Mouse (Mus musculus) layer of hippocampus, adult 9-10 months (tissue): ENCODE results near the gene Comtd1.
A peak's percentile ranks its signal among the peaks of the same experiment; 100 is the strongest.

Experiments
- DNase-seq: peaks from one replicate; pipeline ENCODE4 v3.0.0; 2022; ENCODE audit warnings: low spot score

Comtd1 gene

DNA sequence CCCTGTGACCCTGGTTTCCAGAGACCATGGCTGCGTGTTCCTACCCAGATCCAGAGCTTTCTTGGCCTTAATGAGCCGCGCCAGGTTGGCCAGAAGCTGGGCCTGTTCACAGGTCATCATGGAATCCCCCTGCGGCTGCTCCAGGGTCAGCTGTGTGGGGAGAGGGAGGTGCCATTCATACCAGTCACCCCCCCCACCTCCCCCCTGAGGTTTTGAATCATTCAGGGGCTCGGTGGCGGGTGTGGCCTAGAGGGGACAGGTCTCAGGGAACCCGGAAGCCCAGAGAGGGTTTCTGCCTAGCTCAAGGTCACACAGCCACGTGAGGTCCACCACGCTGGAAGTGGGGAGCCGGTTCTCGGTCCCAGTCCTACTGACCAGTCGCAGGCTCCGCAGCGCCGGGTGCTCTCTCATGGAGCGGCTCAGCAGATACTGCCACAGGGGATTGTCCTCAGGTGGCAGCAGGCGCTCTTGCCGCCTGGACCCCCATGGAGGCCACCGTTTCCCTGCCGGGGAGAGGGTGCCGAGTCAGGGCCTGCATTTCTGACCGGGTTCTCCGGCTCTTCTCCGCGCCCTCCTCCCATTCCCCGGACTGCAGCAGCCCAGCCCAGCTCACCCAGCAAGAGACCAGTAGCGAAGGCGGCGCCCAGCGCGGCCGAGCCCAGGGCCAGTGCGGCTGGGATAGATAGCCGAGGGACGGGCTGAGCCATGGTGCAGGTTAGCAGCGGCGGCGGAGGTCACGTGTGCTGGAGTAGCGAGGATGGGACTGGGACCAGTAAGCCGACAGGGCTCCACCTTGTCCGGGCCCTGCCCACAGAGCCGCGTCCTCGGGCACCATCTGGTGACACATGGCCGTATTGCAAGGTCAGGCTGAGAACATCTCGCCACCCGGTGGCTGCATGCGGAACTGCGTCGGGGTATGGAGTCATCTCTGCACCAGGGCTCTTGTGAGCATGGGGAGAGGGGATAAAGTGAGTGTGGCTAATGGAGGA lies at the start of gene Comtd1:
Gene Comtd1 (minus strand): TSS at position 812 of the 989 bp plus-strand sequence.
- DNase-seq, result peak; percentile 95

DNA sequence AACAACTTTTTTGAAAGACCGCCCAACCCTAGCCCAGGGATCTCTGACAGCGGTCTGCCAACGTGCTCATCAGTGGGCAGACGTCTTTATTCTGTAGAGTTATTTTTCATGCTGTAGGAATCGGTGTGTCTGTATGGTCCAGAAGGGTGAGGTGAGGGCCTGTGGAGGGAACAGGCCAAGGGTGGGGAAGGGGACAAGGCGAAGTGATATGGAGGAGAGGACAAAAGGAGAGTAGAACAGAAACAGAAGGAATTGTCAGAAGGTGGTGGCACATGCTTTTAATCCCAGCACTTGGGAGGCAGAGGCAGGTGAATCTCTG lies 43.5 kb upstream of the Comtd1 start:
- DNase-seq, result no peak

DNA sequence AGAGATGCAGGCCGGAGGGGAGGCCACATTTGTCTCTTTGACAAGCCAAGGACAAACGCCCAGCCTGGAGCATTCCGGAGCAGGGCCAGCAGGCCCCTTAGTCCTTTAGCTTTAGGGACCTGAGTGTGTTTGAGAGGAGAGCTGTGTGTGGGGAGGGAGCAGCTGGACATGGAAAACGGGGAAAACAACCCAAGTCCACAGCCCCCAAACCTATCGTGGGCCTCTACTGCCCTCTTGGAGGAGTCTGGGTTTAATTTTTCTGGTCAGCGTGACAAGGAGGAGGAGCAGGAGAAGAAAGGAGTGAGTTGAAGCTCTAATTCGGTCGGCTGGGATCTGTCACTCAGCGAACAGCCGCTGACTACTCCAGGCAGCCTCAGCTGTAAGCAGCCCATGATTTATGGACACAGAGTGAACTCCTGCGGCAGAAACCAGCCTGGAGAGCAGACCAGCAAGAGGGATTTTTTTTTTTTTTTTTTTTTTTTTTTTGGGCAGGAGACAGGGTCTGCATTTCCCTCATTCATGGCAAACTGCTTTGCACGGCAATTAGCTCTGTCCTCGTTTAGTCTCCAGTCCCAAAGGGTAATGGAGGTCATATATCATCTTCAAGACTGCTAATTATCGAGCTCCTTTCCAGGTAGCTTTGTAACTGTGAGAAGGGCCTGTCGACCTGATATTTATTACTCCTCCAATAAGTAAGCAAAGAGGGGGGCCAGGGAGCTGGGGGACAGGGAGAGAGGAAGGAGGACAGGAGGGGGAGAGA lies 43.0 kb upstream of the Comtd1 start:
- DNase-seq, result no peak

DNA sequence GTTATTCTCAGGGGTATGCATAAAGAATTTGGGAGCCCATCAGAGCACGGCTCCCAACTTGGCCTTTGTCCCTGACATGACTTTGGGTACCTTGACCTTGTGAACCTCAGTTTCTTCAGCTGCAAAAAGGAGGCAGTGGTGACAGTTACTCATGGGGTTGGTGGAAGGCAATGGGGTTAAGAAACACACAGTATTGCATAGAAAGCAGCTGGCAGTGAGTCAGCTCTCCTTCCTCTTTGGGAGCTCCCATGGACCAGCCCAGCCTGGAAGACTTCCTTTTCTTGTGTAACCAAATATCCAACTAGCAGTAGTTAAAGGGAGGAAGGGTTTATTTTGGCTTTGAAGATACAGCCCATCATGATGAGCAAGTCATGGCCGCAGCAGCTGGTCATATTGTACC lies 41.7 kb upstream of the Comtd1 start:
- DNase-seq, result no peak

DNA sequence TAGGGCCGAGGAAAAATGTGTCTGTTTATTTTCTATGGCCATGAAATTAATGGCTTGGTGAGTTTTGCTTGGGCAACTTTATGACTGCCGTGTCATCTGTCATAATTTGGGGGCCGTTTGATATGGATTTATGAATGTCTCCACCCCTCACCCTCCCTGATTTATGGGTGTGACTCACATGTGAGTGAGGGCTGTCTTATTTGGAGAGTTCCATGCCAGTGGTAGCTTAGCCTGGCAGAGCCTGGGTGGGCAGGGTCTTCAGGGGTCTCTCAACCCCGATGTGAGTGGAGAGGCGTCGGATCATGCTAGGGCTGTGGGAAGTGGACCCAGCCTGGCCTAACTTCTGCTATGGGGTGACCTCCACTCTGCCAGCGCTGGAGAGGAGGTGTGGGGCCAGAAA lies 18.0 kb upstream of the Comtd1 start:
- no peak for DNase-seq

DNA sequence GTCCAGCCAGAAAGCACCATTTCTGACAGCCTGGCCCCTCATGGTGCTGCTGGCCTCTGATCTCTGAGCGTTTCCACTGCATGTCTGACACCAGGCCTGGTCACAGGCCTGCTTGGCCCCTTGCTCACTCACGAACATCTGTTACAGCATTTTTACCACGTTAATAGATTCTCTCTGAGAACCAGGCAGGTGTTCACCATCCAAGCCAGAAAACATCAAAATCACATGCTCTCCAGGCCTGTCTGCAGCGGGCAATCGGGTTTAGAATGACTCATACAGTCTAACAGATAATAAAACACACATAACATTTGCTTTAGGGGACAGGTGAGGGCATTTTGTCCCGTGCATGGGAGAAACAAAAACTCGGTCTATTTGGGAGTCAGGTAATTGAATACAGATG lies 17.5 kb upstream of the Comtd1 start:
- no peak for DNase-seq

DNA sequence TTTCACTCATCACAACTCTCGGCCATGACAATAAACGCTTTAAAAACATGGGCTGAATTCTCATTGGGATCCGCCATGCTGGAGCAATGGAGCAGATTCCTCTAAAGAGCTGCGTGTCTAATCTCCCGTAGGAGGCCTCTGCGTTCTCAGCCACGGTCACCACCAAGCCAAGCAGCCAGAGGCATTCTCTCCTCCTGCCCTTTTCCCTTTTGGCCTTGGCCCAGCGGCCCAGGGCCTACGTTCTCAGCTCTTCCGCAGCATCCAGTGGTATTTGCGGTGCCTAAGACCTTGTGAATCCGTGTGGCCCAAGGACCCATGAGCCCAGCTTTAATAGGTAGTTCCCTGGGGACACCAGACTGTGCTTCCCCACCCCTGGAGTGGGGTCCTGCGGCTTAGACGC lies 8.1 kb upstream of the Comtd1 start:
- DNase-seq, result no peak

DNA sequence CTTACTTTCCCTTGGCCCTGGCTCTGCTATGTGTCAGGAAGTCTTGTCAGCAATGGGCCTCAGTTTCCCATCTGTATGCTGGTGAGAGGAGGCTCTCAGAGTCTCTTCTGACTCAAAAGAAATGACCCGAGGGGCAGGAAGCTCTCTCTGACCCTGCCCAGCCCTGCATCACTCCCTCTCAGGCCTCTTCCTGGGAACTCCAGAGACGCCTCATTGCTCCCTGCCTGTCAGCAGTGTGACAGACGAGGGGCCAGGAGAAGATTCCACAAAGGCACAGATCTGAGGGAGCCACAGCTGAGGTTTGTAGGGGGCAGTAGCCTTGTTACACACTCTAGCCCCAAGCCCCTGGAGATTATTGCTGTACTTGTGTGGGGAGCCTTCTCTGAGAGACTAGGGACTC lies 7.2 kb upstream of the Comtd1 start:
- no peak for DNase-seq

DNA sequence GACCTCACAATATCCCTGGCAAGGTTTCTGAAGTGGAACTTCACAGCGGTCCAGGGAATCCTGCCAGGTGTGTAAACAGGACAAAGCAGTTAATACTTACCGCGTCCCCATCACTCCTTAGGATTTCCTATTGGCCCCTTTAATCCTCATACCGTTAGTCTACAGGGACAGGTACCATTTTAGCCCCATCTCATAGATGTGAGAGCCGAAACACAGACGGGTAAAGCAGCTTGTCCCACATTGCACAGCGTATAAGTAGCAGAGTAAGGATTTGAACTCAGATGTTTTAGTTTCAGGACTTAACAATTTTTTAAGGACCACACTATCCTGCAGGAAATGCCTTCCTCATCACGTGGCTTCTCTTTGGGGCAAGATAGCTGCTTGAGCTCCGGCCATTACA lies 5.5 kb upstream of the Comtd1 start:
- no peak for DNase-seq

DNA sequence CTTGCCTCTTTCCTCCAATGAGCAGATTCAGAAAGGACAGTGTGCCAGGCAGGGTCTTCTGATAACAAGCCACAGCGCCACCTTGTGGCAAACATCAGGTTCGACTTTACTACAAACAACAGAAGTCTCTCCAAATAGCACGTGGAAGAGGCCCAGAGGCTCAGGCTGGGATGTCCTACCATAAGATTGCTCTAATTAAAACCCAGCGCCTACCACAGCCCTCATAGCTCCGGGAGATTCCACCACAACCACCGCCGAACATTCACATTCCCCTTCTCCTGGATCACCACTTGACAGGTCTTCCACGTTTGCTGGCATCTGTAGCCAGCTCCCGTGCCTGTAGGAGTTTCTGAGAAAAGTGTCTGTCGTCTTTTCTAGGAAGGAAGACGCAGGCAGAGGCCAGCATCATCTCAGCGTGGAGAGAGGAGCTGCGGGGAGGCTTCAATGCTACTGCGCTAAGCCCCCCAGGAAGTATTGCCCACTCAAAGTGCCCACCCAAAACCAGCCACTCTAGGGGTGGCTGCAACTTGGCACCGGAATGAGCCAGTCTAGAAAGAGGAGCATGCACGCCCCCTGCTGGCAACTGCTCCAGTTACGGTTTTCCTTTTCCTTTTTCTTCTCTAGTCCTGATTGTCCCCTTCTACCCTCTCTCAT lies 4.8 kb upstream of the Comtd1 start:
- DNase-seq, result peak; percentile 67

DNA sequence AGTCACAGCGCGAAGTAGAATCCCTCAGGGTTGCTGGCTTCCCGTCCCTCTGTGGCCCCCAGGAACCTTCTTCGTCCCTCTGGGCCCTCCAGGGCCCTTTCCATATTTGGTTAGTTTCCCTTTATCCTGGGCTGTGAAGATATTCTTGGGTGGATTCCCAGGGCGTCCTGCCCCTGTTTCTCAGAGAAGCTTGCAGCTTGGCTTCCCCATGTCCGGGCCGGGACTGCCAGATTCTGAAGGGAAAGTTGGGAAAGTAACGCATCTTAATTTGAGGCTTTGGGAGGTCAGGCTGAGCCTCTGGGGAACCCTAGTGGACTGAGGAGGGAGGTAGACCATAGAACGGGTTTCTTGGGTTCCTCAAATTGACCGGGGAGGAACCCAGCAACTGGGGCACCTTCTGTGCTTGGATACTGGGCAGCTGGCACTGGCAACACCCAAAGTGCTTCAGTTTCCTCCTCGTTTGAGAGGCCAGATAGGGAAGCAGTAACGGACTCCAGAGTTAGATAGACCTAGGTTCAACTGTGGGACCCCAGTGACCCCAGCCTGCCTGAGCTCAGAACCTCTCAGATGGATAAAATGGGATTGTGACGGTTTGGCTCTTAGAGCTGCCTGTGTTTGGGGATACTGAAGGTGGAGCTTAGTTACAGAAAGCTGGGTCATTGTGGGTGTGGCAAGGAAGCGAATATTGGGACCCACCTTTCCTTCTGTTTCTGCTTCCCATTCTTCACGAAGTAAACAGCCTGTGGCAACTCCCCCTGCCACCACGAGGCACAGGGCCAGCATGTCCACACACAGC lies 3.4 kb upstream of the Comtd1 start:
- no peak for DNase-seq

DNA sequence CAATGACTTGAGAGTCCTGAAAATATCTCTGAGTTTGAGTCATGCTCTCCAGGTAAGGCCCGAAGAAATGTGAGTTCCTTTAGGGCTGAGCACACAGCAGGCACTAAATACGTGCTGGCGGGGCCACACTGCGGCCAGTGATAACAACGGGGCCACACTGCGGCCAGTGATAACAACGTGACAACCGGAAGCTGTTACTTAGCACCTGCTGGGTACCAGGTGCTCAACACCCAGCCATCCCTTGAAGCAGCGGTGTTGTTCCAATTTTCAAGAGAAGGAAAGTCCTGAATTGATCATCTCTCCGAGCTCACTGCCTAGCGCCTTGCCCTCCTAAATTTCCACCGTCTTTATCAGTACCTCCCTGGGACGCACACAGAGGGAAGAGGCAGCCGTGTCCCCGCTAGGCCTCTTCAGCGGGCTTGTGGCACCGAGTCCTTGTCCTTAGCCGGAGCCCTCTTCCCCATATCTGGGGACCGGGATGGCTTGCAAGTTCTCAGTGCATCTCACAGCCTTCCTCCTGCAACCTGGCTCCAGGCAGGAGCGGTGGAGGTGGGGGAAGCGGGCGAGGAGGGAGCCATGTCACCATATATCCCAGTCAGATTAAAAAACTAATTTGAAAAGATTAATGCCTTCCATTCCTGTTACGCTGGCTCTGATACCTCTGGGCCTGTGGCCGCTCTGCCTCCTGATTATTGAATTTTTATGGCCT lies 1.8 kb upstream of the Comtd1 start:
- no peak for DNase-seq

DNA sequence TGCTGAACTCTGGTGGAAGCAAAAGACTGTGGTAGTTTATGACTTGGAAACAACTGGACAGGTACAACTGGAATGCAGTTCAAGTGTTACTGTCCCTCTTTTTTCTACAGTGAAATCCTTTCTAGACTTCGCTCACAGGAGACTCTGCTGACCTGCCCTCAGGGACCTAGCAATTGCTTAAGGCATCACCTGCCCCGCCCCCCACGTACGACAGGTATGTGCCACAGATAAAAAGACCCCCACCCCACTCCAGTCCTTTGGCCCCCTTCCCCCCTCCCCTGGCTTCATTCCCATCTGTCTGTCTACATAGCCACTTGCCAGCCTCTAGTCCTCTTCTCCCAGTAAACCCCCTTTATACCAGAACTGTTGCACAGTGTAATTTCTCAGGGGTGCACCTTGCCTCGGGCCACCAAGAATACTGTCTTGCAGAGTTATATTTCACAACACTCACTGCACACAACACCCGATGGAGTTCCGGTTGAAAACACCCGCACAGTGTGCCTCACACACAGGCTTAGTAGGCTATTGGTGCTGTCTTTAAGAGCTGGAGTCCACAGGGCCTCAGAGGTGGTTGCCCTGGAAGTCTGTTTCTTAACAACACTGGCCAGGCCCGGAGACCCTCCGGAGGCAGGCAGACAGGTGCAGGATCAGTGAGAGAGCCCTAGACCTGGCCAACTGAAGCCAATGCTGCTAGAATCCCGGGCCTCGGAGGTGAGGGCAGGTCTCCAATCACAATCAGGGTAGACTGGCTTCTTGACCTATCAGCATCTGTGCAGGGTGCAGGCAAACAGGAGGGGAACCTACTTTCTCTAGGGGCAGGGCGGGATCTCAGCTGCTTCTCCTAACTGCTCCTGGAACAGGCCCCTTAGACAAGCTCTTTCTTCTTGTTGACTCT lies 994 bp upstream of the Comtd1 start:
- DNase-seq, result no peak

DNA sequence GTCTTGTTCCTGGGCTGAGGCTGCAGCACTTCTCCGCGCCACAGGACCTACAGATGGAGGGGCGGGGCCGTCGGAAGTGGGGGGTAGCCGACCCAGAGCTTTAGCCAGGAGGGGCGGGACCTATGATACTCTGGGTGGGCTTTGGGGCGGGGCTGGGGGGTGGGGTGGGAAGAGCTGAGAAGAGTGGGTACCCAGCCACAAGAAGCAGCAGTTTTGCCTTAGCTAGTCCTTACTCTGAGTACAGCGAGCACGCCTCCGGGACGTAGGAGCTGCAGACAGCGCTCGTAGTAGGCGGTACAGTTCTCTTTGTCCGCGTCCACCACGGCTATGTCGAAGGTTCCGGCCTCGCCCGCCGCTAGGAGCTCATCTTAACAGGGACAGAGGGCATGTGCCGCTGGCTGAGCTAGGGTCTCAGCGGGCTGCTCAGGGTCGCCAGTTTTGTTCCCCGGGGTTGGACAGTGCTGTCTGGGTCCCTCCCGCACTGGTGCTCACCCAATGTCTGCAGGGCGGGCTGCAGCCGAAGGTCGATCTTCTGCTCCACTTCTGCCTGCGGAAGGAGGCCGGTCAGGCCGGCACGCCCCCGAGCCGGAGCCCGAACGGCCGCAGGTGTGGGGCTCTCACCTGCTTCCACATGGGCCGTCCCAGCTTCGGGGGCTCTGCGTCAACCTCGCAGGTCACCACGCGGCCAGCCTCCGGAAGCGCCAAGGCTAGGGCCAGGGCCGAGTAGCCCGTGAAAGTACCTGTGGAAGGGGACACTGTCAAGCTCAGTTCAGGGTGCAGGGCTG lies 1.2 kb downstream of the Comtd1 start:
- no peak for DNase-seq

DNA sequence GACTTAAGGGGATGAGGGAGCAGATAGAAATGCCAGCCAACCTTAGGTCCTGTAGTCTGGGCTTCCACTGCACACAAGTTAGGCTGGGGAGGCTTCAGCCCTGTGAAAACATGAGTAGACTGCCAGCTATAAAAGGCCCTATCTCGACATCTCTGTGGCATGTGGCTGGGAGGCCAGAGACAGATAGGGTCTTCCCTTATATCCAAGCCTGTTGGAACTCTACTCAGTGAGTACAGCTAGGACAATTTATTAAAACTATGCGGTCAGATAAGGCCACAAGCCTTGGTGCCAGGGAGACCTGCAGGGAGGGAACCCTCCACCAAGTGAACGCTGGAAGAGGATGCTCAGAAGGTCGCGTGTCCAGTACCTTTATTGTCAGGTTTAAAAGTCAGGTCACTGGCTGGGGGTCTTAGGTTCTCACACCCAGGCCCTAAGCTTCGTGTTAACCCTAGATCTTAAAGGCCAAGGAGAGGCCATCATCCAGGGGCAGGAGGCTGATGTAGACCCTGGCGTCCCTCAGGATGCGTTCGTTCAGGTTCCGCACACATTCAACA lies 1.9 kb downstream of the Comtd1 start:
- DNase-seq, result no peak

DNA sequence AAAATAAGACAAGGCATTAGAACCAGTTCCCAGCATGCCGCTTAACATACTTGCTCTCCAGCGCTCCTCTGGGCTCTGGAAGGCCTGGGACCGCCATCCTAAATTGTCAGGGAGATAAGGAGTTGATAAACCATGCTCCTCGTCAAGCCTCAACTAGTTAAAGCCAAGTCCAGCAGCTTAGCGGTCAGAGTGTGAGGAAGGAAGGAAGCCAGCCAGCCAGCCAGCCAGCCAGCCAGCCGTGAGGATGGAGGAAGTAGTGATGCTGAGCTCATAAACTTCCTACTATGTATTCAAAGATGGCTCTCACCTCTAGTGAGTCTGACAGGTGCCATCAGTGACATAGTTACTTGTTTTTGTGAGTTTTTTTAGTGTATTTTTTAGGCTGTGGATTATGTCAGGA lies 5.5 kb downstream of the Comtd1 start:
- DNase-seq, result no peak

DNA sequence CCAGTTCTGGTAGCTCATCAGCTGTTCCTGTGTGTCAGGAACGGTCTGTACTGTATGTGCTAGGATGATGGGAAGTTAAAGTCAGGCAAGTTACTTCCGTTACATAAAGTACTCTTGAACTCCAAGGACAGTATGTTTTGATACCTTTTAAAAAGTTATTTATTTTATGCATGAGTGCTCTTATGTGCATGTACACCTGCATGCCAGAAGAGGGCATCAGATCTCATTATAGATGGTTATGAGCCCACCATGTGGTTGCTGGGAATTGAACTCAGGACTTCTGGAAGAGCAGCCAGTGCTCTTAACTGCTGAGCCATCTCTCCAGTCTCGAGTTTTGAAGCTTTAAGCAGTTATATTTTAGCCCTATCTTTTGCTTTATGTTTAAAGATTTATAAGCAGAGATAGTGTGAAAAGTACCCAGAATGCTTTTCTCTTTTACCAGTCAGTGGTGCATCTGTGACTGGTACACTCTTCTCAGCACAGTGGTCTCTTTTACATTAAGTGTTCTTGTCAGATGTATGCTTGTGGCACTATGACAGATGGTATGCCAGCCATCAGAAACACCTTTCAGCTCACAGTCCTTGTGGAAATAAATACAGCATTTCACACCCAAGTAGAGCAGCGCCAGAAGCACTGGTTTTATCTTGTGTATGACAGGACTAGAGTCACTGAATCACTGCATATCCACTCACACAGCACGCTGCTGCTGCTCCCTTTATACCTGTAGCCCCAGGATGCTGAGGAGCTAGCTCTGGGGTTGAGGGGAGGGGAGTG lies 6.8 kb downstream of the Comtd1 start:
- no peak for DNase-seq

DNA sequence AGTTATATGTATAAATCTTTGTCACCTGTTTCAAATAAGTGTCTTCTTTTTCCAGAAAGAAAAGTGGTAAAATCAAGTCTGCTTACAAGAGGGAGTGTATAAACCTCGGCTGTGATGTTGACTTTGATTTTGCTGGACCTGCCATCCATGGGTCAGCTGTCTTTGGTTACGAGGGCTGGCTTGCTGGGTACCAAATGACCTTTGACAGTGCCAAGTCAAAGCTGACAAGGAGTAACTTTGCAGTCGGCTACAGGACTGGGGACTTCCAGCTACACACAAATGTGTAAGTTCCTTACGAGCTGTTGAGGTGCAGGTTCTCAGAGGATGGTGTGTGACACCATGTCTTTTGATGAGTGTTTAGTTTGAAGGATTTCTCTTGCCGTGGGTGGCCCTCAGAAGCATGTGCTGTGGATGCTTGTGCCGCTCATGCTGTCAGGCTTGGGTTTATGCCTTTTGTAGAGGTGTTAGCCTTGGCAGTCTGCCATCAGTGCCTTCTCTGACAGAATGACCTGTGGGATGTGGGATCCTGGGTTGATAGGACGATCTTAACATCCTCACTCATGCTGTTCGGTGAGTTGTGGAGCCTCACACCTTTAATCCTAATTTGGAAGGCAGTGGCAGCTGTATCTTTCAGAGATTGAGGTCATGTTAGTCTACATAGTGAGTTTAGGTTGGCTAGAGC lies 10.3 kb downstream of the Comtd1 start:
- DNase-seq, result no peak
